Mouse (Mus musculus): ENCODE measurements around the gene Krtap10-10.
A peak's percentile ranks its signal among the peaks of the same experiment; 100 is the strongest.
"Not testable (repeated sequence)": the region's sequence is repeated elsewhere in the genome, so short reads cannot be mapped to it uniquely, and the experiment has no call there.

Krtap10-10 gene

GRCm38 (mm10) chr10:77835647-77836046 lies at the start of gene Krtap10-10:
Krtap10-10 (plus strand) TSS chr10:77835947.
- no peak for DNase-seq (ENCODE audit: low spot score)

GRCm38 (mm10) chr10:77787876-77788275 lies 47.9 kb upstream of the Krtap10-10 start, which contains the start of gene Gm7137:
Gm7137 (minus strand) TSS chr10:77788200.
- DNase-seq (ENCODE audit: low spot score) = not testable (repeated sequence)

GRCm38 (mm10) chr10:77788621-77789020 lies 47.1 kb upstream of the Krtap10-10 start:
- no peak for DNase-seq (ENCODE audit: low spot score)

- DNase-seq (ENCODE audit: low spot score) = peak; percentile 1
Observed at GRCm38 (mm10) chr10:77794976-77795375, 40.8 kb upstream of the Krtap10-10 start, which contains the start of gene Gm9639. Gm9639 (minus strand) TSS chr10:77795076.

- DNase-seq (ENCODE audit: low spot score) = peak; percentile 11
Observed at GRCm38 (mm10) chr10:77797677-77798076, 38.1 kb upstream of the Krtap10-10 start.

GRCm38 (mm10) chr10:77798164-77798920 lies 37.4 kb upstream of the Krtap10-10 start:
- peak; percentile 18 for DNase-seq (ENCODE audit: low spot score)

DNA sequence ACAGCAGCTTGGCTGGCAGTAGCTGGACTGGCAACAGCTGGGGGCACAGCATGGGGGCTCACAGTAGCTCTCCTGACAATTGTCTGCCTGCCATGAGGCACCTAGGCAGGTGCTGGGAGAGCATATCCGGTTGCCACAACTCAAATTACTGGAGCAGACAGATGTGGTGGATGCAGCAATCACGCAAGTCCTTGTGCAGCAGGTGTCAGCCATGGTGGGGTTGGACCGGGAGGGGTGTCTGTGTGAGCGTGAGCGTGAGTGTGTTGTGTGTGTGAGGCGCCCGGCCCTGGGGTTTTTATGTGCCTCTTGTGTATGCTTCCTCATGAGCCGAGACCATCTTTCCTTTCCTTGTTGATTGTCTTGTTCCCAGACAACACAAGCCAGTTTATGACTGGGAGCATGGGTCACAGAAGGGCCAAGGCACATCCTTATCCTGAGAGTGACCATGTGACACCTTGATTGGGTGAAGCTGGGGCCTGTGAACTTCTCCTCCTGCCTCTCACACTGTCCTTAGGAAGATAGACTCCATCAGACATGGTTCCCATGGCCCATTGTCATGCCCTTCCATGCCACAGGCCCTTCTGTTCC lies 36.7 kb upstream of the Krtap10-10 start, which contains the start of gene Gm19668:
Gm19668 (minus strand) TSS at position 213 of the 588 bp plus-strand sequence.
- peak; percentile 16 for DNase-seq (ENCODE audit: low spot score)

GRCm38 (mm10) chr10:77804095-77804494 lies 31.7 kb upstream of the Krtap10-10 start:
- DNase-seq (ENCODE audit: low spot score) = peak; percentile 0

DNA sequence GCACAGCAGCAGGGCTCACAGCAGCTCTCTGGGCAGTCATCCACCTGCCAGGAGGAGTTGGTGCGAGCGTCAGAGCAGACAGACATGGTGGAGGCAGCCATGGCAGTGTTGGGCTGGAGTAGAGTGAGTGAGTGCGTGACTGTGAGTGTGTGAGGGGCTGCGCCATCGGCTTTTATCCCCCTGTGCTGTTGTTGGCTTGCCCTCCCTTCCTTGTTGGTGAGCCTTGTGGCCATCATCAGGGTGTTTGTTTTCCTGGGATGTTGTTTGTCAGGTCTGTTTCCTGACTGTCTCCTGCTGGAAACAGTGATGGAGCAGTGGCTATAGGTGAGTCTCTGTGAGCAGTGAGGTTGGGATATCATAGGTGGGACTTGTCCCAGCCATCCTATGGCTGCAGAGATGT lies 24.0 kb upstream of the Krtap10-10 start, which contains the start of gene Gm9507:
Gm9507 (minus strand) TSS at position 101 of the 400 bp plus-strand sequence.
- DNase-seq (ENCODE audit: low spot score) = no peak

GRCm38 (mm10) chr10:77814382-77814781 lies 21.4 kb upstream of the Krtap10-10 start, which contains the start of gene Gm2696:
Gm2696 (plus strand) TSS chr10:77814682.
- DNase-seq (ENCODE audit: low spot score) = no peak

GRCm38 (mm10) chr10:77815514-77815913 lies 20.2 kb upstream of the Krtap10-10 start:
- DNase-seq (ENCODE audit: low spot score) = no peak

- DNase-seq (ENCODE audit: low spot score) = no peak
Observed at GRCm38 (mm10) chr10:77818523-77818922, 17.2 kb upstream of the Krtap10-10 start.

DNA sequence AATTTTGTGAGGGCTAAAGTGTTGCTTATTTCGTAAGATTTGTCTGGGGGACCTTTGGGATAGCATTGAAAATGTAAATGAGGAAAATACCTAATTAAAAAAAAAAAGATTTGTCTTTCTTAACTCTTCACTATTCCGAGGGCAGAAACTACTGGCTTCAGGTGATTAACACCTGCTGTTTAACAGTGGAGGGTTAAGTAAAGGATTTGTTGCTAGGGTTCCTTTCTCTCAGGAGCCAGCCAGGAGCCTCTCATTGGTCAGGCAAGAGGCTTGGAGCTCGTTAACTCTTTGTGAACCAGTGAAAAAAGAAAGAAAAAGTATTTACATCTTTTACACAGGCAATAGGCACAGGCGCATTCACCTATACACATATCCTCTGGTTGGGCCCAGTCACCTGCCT lies 16.5 kb upstream of the Krtap10-10 start:
- no peak for DNase-seq (ENCODE audit: low spot score)

DNA sequence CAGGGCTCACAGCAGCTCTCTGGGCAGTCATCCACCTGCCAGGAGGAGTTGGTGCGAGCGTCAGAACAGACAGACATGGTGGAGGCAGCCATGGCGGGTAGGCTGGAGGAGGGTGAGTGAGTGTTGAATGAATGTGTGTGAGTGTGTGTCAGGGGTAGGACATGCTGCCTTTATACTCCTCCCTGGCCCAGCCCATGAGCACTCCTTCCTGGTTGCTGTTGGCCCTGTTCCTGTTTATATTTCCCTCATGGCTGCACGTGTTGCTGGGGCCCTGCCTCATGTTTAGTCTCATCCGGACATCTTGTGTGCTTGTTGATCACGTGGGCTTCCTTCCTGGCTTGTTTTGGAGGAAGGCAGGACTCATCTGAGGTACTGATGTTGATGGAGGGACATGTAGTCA lies 8.8 kb upstream of the Krtap10-10 start, which contains the start of gene Krtap10-4:
Krtap10-4 (minus strand) TSS at position 145 of the 400 bp plus-strand sequence.
- DNase-seq (ENCODE audit: low spot score) = no peak

GRCm38 (mm10) chr10:77839006-77839405 lies 3.3 kb downstream of the Krtap10-10 start:
- no peak for DNase-seq (ENCODE audit: low spot score)

DNA sequence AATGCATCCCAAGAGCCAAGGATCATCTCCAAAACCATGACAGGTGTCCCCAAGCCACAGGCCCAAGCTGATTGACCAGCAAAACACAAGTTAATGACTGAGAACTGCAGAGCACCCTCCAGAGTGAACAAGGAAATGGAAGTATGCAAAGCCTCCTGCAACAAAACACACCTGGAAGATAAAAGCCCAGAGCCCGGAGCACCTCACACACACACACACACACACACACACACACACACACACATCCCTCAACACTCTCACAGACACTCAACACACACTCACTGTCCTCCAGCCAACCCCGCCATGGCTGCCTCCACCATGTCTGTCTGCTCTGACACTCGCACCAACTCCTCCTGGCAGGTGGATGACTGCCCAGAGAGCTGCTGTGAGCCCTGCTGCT lies 10.8 kb downstream of the Krtap10-10 start, which contains the start of gene Gm36176:
Gm36176 (plus strand) TSS at position 301 of the 400 bp plus-strand sequence.
- DNase-seq (ENCODE audit: low spot score) = no peak

- DNase-seq (ENCODE audit: low spot score) = no peak
Observed at GRCm38 (mm10) chr10:77846961-77847360, 11.2 kb downstream of the Krtap10-10 start.

DNA sequence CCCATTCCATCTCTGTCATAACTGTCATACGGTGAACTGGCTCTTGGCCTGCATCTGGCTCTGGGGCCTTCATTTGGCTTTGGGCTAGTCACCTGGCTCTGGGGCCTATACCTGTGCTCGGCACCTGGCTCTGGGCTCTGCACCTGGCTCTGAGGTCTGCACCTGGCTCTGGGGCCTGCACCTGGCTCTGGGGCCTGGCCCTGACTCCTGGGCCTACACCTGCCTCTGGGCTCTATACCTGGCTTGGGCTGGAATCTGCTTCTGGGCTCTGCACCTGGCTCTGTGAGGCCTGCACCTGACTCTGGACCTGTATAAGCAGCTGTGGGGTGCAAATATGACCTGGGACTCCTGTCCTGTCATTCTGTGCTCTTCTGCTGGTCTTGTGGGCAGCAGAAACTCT lies 11.8 kb downstream of the Krtap10-10 start:
- no peak for DNase-seq (ENCODE audit: low spot score)

DNA sequence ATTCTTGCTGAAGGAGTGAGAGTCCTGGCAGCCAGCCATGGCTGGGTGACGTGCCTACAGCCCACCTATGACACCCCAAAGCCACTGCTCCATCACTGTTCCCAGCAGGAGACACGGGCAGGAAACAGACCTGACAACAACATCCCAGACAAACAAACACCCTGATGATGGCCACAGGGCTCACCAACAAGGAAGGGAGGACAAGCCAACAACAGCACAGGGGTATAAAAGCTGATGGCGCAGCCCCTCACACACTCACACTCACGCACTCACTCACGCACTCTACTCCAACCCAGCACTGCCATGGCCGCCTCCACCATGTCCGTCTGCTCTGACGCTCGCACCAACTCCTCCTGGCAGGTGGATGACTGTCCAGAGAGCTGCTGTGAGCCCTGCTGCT lies 16.8 kb downstream of the Krtap10-10 start, which contains the start of gene Gm10318:
Gm10318 (plus strand) TSS at position 301 of the 400 bp plus-strand sequence.
- no peak for DNase-seq (ENCODE audit: low spot score)

- no peak for DNase-seq (ENCODE audit: low spot score)
Observed at GRCm38 (mm10) chr10:77861675-77862074, 25.9 kb downstream of the Krtap10-10 start, which contains the start of gene Gm3285. Gm3285 (plus strand) TSS chr10:77861975.

DNA sequence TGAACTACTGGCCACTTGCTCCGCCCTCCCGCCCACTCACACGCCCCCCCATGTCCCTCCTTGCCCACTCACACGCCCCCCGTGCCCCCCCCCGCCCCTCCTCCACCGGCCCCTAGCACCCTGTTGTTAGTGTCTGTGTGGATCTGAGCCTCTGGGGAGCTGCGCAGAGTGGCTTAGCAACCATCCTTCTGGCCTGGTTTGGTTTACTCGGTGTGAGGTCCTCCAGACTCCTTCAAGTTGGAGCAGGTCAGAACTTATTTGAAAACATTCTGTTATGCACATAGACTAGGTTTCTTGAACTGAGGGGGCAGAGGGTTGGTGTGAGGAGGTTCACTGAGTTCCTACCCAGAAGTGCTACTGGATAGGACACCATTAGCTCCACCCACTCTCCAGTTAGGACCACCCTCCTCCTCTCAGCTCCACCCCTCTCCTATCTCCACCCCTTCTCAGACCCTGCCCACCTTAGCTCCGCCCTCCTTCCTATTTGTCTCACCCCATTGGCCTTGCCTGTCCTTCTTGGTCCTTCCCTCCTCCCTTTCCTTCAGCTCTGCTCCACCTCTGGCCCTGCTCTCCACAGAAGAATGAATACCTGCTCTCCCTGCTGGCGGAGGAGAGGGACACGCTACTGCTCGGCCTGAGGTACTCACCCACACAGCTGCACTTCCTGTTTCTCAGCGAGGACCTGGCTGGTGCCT lies 28.5 kb downstream of the Krtap10-10 start:
- peak; percentile 73 for DNase-seq (ENCODE audit: low spot score)

GRCm38 (mm10) chr10:77864762-77865143 lies 29.0 kb downstream of the Krtap10-10 start:
- no peak for DNase-seq (ENCODE audit: low spot score)

All from retina, embryonic 14.5 days (tissue).